Mouse (Mus musculus): Measurements from ENCODE around the gene Gm5796. TPM values are rescaled to one million over a fixed set of nuclear protein-coding genes. Genes with fewer than 3 reads are reported as not detected.

Gene Gm5796
- not detected in 2 replicates for polyA plus RNA-seq (2012; rRNA removed)

DNA sequence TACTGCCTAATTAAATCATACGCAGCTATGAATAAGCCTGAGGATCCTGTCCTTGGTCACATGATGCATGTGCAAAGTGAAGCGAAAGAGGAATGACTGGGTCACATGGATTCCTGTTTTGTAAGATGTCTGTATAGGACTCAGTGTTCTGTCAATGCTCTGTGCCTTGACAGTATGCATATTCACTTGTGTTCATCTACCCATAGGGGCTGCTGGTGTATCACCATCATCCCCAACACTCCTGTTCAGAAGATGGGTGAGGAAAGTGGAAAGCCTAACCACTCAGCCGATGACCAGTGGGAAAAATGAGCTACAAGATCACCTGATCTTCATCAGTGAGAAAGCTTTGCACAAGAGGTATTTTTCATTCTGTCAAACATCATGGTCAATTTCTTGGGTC lies at the start of gene Gm5796:
TSS of gene Gm5796 (plus strand) at position 301 of the 400 bp plus-strand sequence.

DNA sequence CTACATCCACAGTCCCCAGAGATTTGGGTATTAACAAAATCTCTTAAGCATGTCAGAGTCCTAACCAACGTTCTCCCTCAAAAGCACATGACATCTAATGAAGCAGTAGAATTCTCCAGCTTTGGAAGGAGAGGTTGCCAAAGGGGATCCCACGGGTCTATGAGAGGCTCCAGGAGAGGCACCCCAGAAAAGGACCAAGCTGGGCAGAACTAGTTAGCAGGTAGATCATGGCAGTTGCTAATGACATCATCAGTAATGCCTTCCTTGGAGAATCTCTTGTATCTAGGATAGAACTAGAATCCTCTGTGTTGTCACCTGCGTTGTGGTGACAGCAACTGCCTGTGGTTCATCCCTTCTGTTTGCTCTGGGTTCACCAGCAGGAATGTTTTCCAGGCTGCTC lies 25.6 kb upstream of the Gm5796 start, which contains the start of gene Gm3099:
TSS of gene Gm3099 (plus strand) at position 301 of the 400 bp plus-strand sequence.

GRCm38 (mm10) chr14:4083820-4084219 lies 60.1 kb downstream of the Gm5796 start, which contains the start of gene Gm3115:
TSS of gene Gm3115 (plus strand) at chr14:4084120.

Other genes with a start within 250 kb of the Gm5796 start
- not detected in 2 replicates for gene Gm3002, start 213.9 kb upstream of the Gm5796 start, polyA plus RNA-seq (2012; rRNA removed)
- not detected in 2 replicates for gene Gm3033, start 177.7 kb upstream of the Gm5796 start, polyA plus RNA-seq (2012; rRNA removed)
- not detected in 2 replicates for gene Gm2916, start 139.8 kb upstream of the Gm5796 start, polyA plus RNA-seq (2012; rRNA removed)
- not detected in 2 replicates for gene Gm3029, start 92.2 kb upstream of the Gm5796 start, polyA plus RNA-seq (2012; rRNA removed)
- gene Gm3095, start 60.4 kb upstream of the Gm5796 start, polyA plus RNA-seq (2012; rRNA removed): not detected in 2 replicates
- not detected in 2 replicates for gene Gm3099, start 25.5 kb upstream of the Gm5796 start, polyA plus RNA-seq (2012; rRNA removed)
- gene Gm3115, start 60.2 kb downstream of the Gm5796 start, polyA plus RNA-seq (2012; rRNA removed): not detected in 2 replicates
- gene Gm8108, start 86.6 kb downstream of the Gm5796 start, polyA plus RNA-seq (2012; rRNA removed): 0.01 TPM in 1 of 2 replicates, not detected in the other
- not detected in 2 replicates for gene Gm3127, start 141.1 kb downstream of the Gm5796 start, polyA plus RNA-seq (2012; rRNA removed)
- gene Gm2974, start 158.6 kb downstream of the Gm5796 start, polyA plus RNA-seq (2012; rRNA removed): not detected in 2 replicates
- not detected in 2 replicates for gene Gm3138, start 225.7 kb downstream of the Gm5796 start, polyA plus RNA-seq (2012; rRNA removed)